Mouse (Mus musculus) limb, embryonic 14.5 days (tissue): ENCODE results near the gene Nup205. TPM values are rescaled to one million over a fixed set of nuclear protein-coding genes. Genes with fewer than 3 reads are reported as not detected.

Experiments used
- ATAC-seq: fragments of 200-750 bp; cut with Nextera tagmentation; 2 replicates; pipeline ENCODE4 v1.8.0; 2017; ENCODE audit warnings: low read depth, moderate number of reproducible peaks, moderate TSS enrichment; ENCODE audit not compliant: low FRiP score
- DNase-seq: peaks from one replicate; pipeline ENCODE4 v3.0.0-alpha.2; 2015; ENCODE audit warnings: low spot score
- H3K27ac ChIP-seq: fragments of 300-500 bp; sonication (generic); replicated peaks from 2 replicates; pipeline ENCODE4 v1.5.1; 2014; ENCODE audit warnings: low read depth, mild to moderate bottlenecking, low read length, moderate library complexity, mixed read lengths
- H3K27me3 ChIP-seq: fragments of 300-500 bp; sonication (generic); 2 replicates; pipeline ENCODE4 v1.6.1; 2014; ENCODE audit warnings: low read length, mixed read lengths; ENCODE audit not compliant: control insufficient read depth, insufficient read depth
- H3K36me3 ChIP-seq: fragments of 300-500 bp; sonication (generic); 2 replicates; pipeline ENCODE4 v1.6.1; 2014; ENCODE audit warnings: mild to moderate bottlenecking, low read length, moderate library complexity, mixed read lengths; ENCODE audit not compliant: control insufficient read depth, insufficient read depth
- H3K4me1 ChIP-seq: fragments of 300-500 bp; sonication (generic); 2 replicates; pipeline ENCODE4 v1.6.1; 2014; ENCODE audit warnings: antibody characterized with exemption, low read length, mixed read lengths; ENCODE audit not compliant: control insufficient read depth, insufficient read depth
- H3K4me2 ChIP-seq: fragments of 300-500 bp; sonication (generic); replicated peaks from 2 replicates; pipeline ENCODE4 v1.6.1; 2014; ENCODE audit warnings: low read depth, mild to moderate bottlenecking, low read length, moderate library complexity; ENCODE audit not compliant: severe bottlenecking
- H3K4me3 ChIP-seq: fragments of 300-500 bp; sonication (generic); replicated peaks from 2 replicates; pipeline ENCODE4 v1.5.1; 2014; ENCODE audit warnings: low read length
- H3K9ac ChIP-seq: fragments of 300-500 bp; sonication (generic); 2 replicates; pipeline ENCODE4 v1.6.1; 2014; ENCODE audit warnings: mild to moderate bottlenecking, low read depth, low read length, moderate library complexity; ENCODE audit not compliant: severe bottlenecking
- H3K9me3 ChIP-seq: fragments of 300-500 bp; sonication (generic); 2 replicates; pipeline ENCODE4 v1.6.1; 2016; ENCODE audit warnings: low read length; ENCODE audit not compliant: control insufficient read depth
- POLR2A ChIP-seq: fragments of 200-500 bp; IDR thresholded peaks from 2 replicates; pipeline ENCODE4 v1.8.0; 2012; ENCODE audit warnings: inconsistent platforms, mild to moderate bottlenecking, moderate library complexity, borderline replicate concordance; ENCODE audit not compliant: insufficient read depth, insufficient read length; ENCODE audit errors: extremely low read depth
- WGBS: fragments of 180-500 bp; shearing (Covaris S2); extraction: QIAGEN DNeasy Blood & Tissue Kit; methylation state at CpG from one replicate; pipeline ENCODE4 v1.1.7; 2014; 5-methylcytosine and 5-hydroxymethylcytosine counted together
- polyA plus RNA-seq, 2 experiments: library from polyadenylated mRNA; depleted of rRNA in 1 of 2; stranded (reverse) in 1 of 2; unstranded in 1 of 2; fragments of >200 nt; fragmentation: Nextera tagmentation in 1 of 2; extraction: Ambion mirVana in 1 of 2; gene quantifications; 2 replicates each; pipeline versions ENCODE4 v1.2.1 to v1.2.3; 2012 to 2014

Nup205 gene
- polyA plus RNA-seq, 2 experiments: 38.7 to 48.4 TPM

DNA sequence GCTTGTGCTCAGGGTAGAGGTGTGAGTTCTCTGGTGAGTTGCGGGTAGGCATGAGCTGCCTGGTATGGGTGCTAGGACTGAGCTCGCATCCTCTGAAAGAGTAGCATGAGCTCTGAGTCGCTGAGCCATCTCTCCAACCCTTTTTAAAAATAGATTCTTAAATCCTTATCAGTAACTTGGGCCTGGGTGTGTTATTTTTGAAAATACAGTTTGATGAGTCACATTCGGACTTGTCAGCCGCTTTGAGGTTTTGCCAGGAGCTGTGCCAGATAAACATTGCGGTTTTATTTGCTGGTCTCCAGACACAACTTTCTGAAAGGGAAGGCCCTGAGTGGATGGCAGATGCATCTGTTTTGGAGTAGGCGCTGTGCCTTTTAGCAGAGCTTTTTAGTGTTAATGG is 79.5 kb downstream of the Nup205 start:
- no peaks in the 10 kb centered on the region for H3K27me3 ChIP-seq
- H3K4me3 ChIP-seq: no peak overlapping the region
- no peak overlapping the region for H3K27ac ChIP-seq
- H3K9me3 ChIP-seq: no peaks in the 10 kb centered on the region
- no peak for ATAC-seq
- H3K9ac ChIP-seq: no peak overlapping the region
- WGBS: 86% methylated on average over 7 of the region's 7 CpGs
- no peak for TF ChIP-seq POLR2A
- H3K4me1 ChIP-seq: peaks cover 34% of the 10 kb centered on the region
- no peak for DNase-seq
- peaks cover 12% of the 10 kb centered on the region for H3K36me3 ChIP-seq
- H3K4me2 ChIP-seq: no peak overlapping the region

DNA sequence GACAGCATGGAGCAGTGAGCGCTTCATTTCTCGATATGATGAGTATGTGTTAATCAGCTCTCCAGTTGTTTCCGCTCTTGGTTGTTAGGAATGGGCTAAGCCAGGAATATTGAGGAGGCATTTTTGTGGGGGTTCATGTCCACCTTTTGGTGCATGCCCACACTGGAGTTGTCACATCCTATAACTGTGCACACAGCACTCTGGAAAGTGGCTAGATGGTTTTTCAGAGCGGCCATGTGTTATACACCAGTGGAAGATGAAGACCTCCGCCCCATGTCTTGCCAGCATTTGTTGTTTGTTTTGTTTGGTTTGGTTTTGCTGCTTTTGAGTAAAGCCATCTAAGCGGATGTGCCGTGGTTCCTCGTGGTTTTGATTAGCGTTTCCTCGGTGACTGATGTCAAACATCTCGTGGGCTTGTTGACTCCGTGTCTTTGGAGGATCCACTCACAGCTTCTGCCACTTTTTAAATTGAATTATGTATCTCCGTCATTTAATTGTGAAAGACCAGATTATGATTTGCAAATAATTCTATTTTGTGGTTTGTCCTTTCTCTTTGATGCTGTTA is 80.5 kb downstream of the Nup205 start:
- Histone ChIP-seq H3K4me3 (no peak overlapping the region), H3K4me1 (peaks cover 34% of the 10 kb centered on the region), H3K36me3 (peaks cover 19% of the 10 kb centered on the region), H3K4me2 (no peak overlapping the region), H3K9ac (no peak overlapping the region), H3K9me3 (no peaks in the 10 kb centered on the region), H3K27ac (no peak overlapping the region), H3K27me3 (no peaks in the 10 kb centered on the region)
- no peak for DNase-seq
- no peak for TF ChIP-seq POLR2A
- no peak for ATAC-seq
- WGBS: 85% methylated on average over 13 of the region's 13 CpGs

DNA sequence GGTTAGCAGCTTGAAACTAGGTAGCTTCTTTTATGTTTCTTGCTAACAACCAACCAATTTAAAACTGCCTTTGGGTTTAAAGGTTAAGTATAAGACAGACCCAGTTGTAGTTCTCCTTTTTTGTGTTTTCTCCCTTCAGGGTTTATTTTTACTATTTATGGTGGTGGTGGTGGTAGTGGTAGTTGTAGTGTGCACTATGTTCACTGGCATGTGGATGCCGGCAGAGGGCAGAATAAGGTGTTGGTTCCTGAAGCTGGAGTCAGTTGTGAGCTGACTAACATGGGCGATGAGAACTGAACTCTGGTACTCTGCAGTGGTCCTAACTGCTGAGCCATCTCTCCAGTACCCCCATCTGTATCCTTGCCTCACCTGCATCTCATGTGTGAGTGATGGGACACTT is 81.7 kb downstream of the Nup205 start:
- no peak for ATAC-seq
- no peaks in the 10 kb centered on the region for H3K27me3 ChIP-seq
- WGBS: 91% methylated on average over 2 of the region's 2 CpGs
- no peak overlapping the region for H3K4me3 ChIP-seq
- peaks cover 29% of the 10 kb centered on the region for H3K36me3 ChIP-seq
- no peak for TF ChIP-seq POLR2A
- no peak overlapping the region for H3K4me2 ChIP-seq
- H3K9ac ChIP-seq: no peak overlapping the region
- DNase-seq: no peak
- H3K27ac ChIP-seq: no peak overlapping the region
- H3K9me3 ChIP-seq: no peaks in the 10 kb centered on the region
- H3K4me1 ChIP-seq: peaks cover 27% of the 10 kb centered on the region

DNA sequence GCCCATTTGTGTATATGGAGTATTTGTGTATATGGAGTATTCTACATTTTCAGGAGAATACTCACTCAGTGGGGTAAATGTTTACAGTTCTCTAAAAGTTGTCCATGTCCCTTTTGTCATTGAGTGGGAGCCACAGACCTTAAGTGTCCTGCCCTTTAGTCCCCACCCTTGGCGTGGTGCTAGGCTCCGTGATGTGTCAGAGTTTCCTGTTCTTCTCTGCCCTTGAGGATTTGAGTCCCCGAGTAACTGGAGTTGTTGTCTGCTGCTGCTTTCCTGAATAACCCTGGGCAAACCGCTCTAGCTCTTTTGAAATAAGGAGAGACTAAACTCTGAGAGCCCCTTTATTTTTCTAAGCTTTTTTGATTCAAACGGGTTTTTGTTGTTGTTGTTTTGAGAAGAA is 82.3 kb downstream of the Nup205 start:
- DNase-seq (no peak), ATAC-seq (no peak)
- 74% methylated on average over 5 of the region's 5 CpGs for WGBS
- Histone ChIP-seq H3K36me3 (peaks cover 29% of the 10 kb centered on the region), H3K9ac (no peak overlapping the region), H3K9me3 (no peaks in the 10 kb centered on the region), H3K27me3 (no peaks in the 10 kb centered on the region), H3K4me1 (peaks cover 21% of the 10 kb centered on the region), H3K27ac (no peak overlapping the region), H3K4me3 (no peak overlapping the region), H3K4me2 (no peak overlapping the region)
- TF ChIP-seq POLR2A: no peak

DNA sequence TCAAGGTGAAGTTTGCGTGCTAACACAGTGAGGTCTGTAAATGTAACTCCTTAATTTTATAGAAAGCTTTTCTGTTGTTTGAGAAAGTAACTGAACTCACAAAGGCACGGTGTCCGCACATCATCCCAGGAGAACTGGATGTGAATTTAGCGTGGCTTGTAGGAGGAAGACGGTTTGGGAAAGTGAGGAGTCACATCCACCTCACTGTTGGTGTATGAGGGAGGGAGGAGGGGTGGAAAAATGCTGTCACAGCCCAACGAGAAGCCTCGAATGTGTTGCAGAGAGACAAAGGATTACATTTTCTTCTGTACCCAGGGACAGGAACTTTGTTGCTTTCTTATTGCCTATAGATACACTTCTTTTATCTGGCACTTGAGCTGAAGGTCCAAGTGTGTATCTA is 83.3 kb downstream of the Nup205 start:
- Histone ChIP-seq H3K9ac (no peak overlapping the region), H3K4me2 (no peak overlapping the region), H3K4me3 (no peak overlapping the region), H3K27ac (no peak overlapping the region), H3K4me1 (peaks cover 11% of the 10 kb centered on the region), H3K36me3 (peaks cover 29% of the 10 kb centered on the region), H3K9me3 (no peaks in the 10 kb centered on the region), H3K27me3 (no peaks in the 10 kb centered on the region)
- ATAC-seq: no peak
- no peak for TF ChIP-seq POLR2A
- 85% methylated on average over 7 of the region's 7 CpGs for WGBS
- no peak for DNase-seq
